Mouse (Mus musculus) frontal cortex, postnatal 25 days (tissue): ENCODE results near the gene Olfr1282.
"Not testable (repeated sequence)": the region's sequence is repeated elsewhere in the genome, so short reads cannot be mapped to it uniquely, and the experiment has no call there.

Experiments
- DNase-seq, 2 experiments: peaks; one replicate each; pipeline ENCODE4 v3.0.0; 2022; ENCODE audit warnings: low spot score in 2 of 2

Olfr1282 gene

GRCm38 (mm10) chr2:111335976-111336375, at the start of gene Olfr1282:
TSS of gene Olfr1282 (minus strand) at chr2:111336076.
- no peak for DNase-seq

- DNase-seq = no peak
Observed at GRCm38 (mm10) chr2:111375222-111375621, 39.3 kb upstream of the Olfr1282 start, which contains the start of gene Olfr1284. TSS of gene Olfr1284 (plus strand) at chr2:111375522.

GRCm38 (mm10) chr2:111366490-111366889, 30.6 kb upstream of the Olfr1282 start, which contains the start of gene Olfr1283:
TSS of gene Olfr1283 (plus strand) at chr2:111366790.
- DNase-seq = no peak

- DNase-seq = not testable (repeated sequence)
Observed at GRCm38 (mm10) chr2:111333721-111334120, 2.2 kb downstream of the Olfr1282 start.

GRCm38 (mm10) chr2:111326220-111326619, 9.7 kb downstream of the Olfr1282 start, which contains the start of gene Olfr1281:
TSS of gene Olfr1281 (plus strand) at chr2:111326520.
- DNase-seq = no peak

GRCm38 (mm10) chr2:111313717-111314116, 22.2 kb downstream of the Olfr1282 start, which contains the start of gene Olfr1280:
TSS of gene Olfr1280 (plus strand) at chr2:111314017.
- DNase-seq = no peak

GRCm38 (mm10) chr2:111300374-111300773, 35.5 kb downstream of the Olfr1282 start, which contains the start of gene Olfr1279:
TSS of gene Olfr1279 (plus strand) at chr2:111300635.
- no peak for DNase-seq

GRCm38 (mm10) chr2:111298541-111298940, 37.3 kb downstream of the Olfr1282 start:
- DNase-seq = no peak

- no peak for DNase-seq
Observed at GRCm38 (mm10) chr2:111289836-111290235, 46.0 kb downstream of the Olfr1282 start, which contains the start of gene Olfr1278. TSS of gene Olfr1278 (plus strand) at chr2:111290136.
